Mouse (Mus musculus) midbrain, embryonic 16.5 days (tissue): Measurements from ENCODE around the gene Vmn1r4. TPM values are rescaled to one million over a fixed set of nuclear protein-coding genes. Genes with fewer than 3 reads are reported as not detected.

Experiments used
- ATAC-seq: fragments of 200-750 bp; cut with Nextera tagmentation; 2 replicates; pipeline ENCODE4 v1.8.0; 2017; ENCODE audit warnings: moderate TSS enrichment
- H3K27ac ChIP-seq: fragments of 300-500 bp; sonication (generic); 2 replicates; pipeline ENCODE4 v1.5.1; 2014; ENCODE audit warnings: mild to moderate bottlenecking, low read length, mixed read lengths
- H3K27me3 ChIP-seq: fragments of 300-500 bp; sonication (generic); 2 replicates; pipeline ENCODE4 v1.6.1; 2014; ENCODE audit warnings: low read depth, low read length, mixed read lengths; ENCODE audit not compliant: control insufficient read depth, insufficient read depth
- H3K36me3 ChIP-seq: fragments of 300-500 bp; sonication (generic); 2 replicates; pipeline ENCODE4 v1.6.1; 2014; ENCODE audit warnings: mild to moderate bottlenecking, low read length, moderate library complexity, mixed read lengths; ENCODE audit not compliant: control insufficient read depth, insufficient read depth
- H3K4me1 ChIP-seq: fragments of 300-500 bp; sonication (generic); 2 replicates; pipeline ENCODE4 v1.6.1; 2014; ENCODE audit warnings: mild to moderate bottlenecking, low read length, mixed read lengths; ENCODE audit not compliant: control insufficient read depth, insufficient read depth
- H3K4me2 ChIP-seq: fragments of 300-500 bp; sonication (generic); 2 replicates; pipeline ENCODE4 v1.6.1; 2014; ENCODE audit warnings: mild to moderate bottlenecking, low read length, mixed read lengths
- H3K4me3 ChIP-seq: fragments of 300-500 bp; sonication (generic); 2 replicates; pipeline ENCODE4 v1.5.1; 2014; ENCODE audit warnings: low read depth, mild to moderate bottlenecking, low read length, moderate library complexity, mixed read lengths
- H3K9ac ChIP-seq: fragments of 300-500 bp; sonication (generic); 2 replicates; pipeline ENCODE4 v1.6.1; 2014; ENCODE audit warnings: low read depth, low read length, mixed read lengths
- H3K9me3 ChIP-seq: fragments of 300-500 bp; sonication (generic); replicated peaks from 2 replicates; pipeline ENCODE4 v1.6.1; 2014; ENCODE audit warnings: mild to moderate bottlenecking, low read length, mixed read lengths; ENCODE audit not compliant: control insufficient read depth, poor library complexity, severe bottlenecking
- WGBS: fragments of 180-500 bp; shearing (Covaris S2); extraction: QIAGEN DNeasy Blood & Tissue Kit; methylation state at CpG from one replicate; pipeline ENCODE4 v1.1.7; 2014; 5-methylcytosine and 5-hydroxymethylcytosine counted together
- polyA plus RNA-seq: library from polyadenylated mRNA; unstranded; fragments of >200 nt; fragmentation: Nextera tagmentation; extraction: Ambion mirVana; gene quantifications from 2 replicates; pipeline ENCODE4 v1.2.1, GENCODE M21; 2015

Gene Vmn1r4
- polyA plus RNA-seq, 1 experiment from 2014 or later: 0.92 TPM

- H3K4me1 ChIP-seq: peaks cover 19% of the 10 kb centered on the region
- under 1% methylated on average over 25 of the region's 25 CpGs for WGBS
- H3K9me3 ChIP-seq: no peaks in the 10 kb centered on the region; the same call in 1 of the 2 replicates
- ATAC-seq: no peak
- no peaks in the 10 kb centered on the region for H3K36me3 ChIP-seq
- H3K27ac ChIP-seq: peak overlapping the region; percentile 89
- H3K9ac ChIP-seq: peak overlapping the region; percentile 84
- H3K4me3 ChIP-seq: peak overlapping the region; percentile 73
- peak overlapping the region; percentile 65 for H3K4me2 ChIP-seq
- no peaks in the 10 kb centered on the region for H3K27me3 ChIP-seq
Measured at GRCm38 (mm10) chr6:56923331-56923725, 487 bp upstream of the Vmn1r4 start.

- Histone ChIP-seq H3K27me3 (no peaks in the 10 kb centered on the region), H3K36me3 (no peaks in the 10 kb centered on the region), H3K9ac (no peak overlapping the region), H3K4me2 (no peak overlapping the region), H3K9me3 (peaks cover 2% of the 10 kb centered on the region; the same call in 1 of the 2 replicates), H3K27ac (no peak overlapping the region), H3K4me3 (no peak overlapping the region), H3K4me1 (no peaks in the 10 kb centered on the region)
- WGBS: 75% methylated on average over 4 of the region's 4 CpGs
- ATAC-seq: no peak
Measured at GRCm38 (mm10) chr6:56931648-56932415, 8.0 kb downstream of the Vmn1r4 start.

- H3K27me3 ChIP-seq: no peaks in the 10 kb centered on the region
- H3K27ac ChIP-seq: no peak overlapping the region
- ATAC-seq: no peak
- H3K9me3 ChIP-seq: peaks cover 2% of the 10 kb centered on the region; the same call in 1 of the 2 replicates
- WGBS: 68% methylated on average over 2 of the region's 2 CpGs
- no peaks in the 10 kb centered on the region for H3K4me1 ChIP-seq
- no peak overlapping the region for H3K4me2 ChIP-seq
- H3K9ac ChIP-seq: no peak overlapping the region
- H3K4me3 ChIP-seq: no peak overlapping the region
- H3K36me3 ChIP-seq: no peaks in the 10 kb centered on the region
Measured at GRCm38 (mm10) chr6:56932464-56932863, 8.6 kb downstream of the Vmn1r4 start.

GRCm38 (mm10) chr6:56934366-56934765, 10.6 kb downstream of the Vmn1r4 start:
- Histone ChIP-seq H3K27me3 (no peaks in the 10 kb centered on the region), H3K9ac (no peak overlapping the region)

GRCm38 (mm10) chr6:56956436-56956835, 32.6 kb downstream of the Vmn1r4 start:
- Histone ChIP-seq H3K9ac (no peak overlapping the region), H3K4me2 (no peak overlapping the region), H3K4me3 (no peak overlapping the region), H3K27me3 (no peaks in the 10 kb centered on the region), H3K9me3 (no peaks in the 10 kb centered on the region), H3K4me1 (no peaks in the 10 kb centered on the region), H3K36me3 (no peaks in the 10 kb centered on the region), H3K27ac (no peak overlapping the region)
- 74% methylated on average over 5 of the region's 5 CpGs for WGBS
- no peak for ATAC-seq

More at GRCm38 (mm10) chr6:56934366-56934765, 10.6 kb downstream of the Vmn1r4 start:
- WGBS: 91% methylated on average over 4 of the region's 4 CpGs
- Histone ChIP-seq H3K36me3 (no peaks in the 10 kb centered on the region), H3K27ac (no peak overlapping the region), H3K4me3 (no peak overlapping the region), H3K4me2 (no peak overlapping the region), H3K4me1 (no peaks in the 10 kb centered on the region), H3K9me3 (no peaks in the 10 kb centered on the region)
- no peak for ATAC-seq

GRCm38 (mm10) chr6:56969973-56970372, 46.2 kb downstream of the Vmn1r4 start, which contains the start of gene Vmn1r5:
Gene Vmn1r5, plus strand, starts transcription at chr6:56970273.
- no peak for ATAC-seq
- Histone ChIP-seq H3K27ac (no peak within 1 kb of the TSS), H3K36me3 (no peaks in the 10 kb centered on the region), H3K4me2 (no peak within 1 kb of the TSS), H3K4me3 (no peak within 1 kb of the TSS), H3K9me3 (no peaks in the 10 kb centered on the region), H3K4me1 (no peaks in the 10 kb centered on the region), H3K9ac (no peak within 1 kb of the TSS), H3K27me3 (no peaks in the 10 kb centered on the region)

- H3K36me3 ChIP-seq: no peaks in the 10 kb centered on the region
- no peak within 1 kb of the TSS for H3K27ac ChIP-seq
- no peak within 1 kb of the TSS for H3K4me2 ChIP-seq
- H3K9ac ChIP-seq: no peak within 1 kb of the TSS
- no peak within 1 kb of the TSS for H3K4me3 ChIP-seq
- ATAC-seq: no peak
- H3K4me1 ChIP-seq: no peaks in the 10 kb centered on the region
- no peaks in the 10 kb centered on the region for H3K27me3 ChIP-seq
- 86% methylated on average over 2 of the region's 2 CpGs for WGBS
- H3K9me3 ChIP-seq: no peaks in the 10 kb centered on the region
Measured at GRCm38 (mm10) chr6:56996943-56997342, 73.1 kb downstream of the Vmn1r4 start, which contains the start of gene Vmn1r6. Gene Vmn1r6, plus strand, starts transcription at chr6:56997243.

Other genes starting within 250 kb of the Vmn1r4 start
- gene Lsm5, start 219.3 kb upstream of the Vmn1r4 start, polyA plus RNA-seq: 65.2 and 82.3 TPM in 2 replicates
- 25.9 and 31.6 TPM in 2 replicates for gene Avl9, start 209.1 kb upstream of the Vmn1r4 start, polyA plus RNA-seq
- 23.9 and 29.4 TPM in 2 replicates for gene Kbtbd2, start 126.2 kb upstream of the Vmn1r4 start, polyA plus RNA-seq
- 27.7 and 30.8 TPM in 2 replicates for gene Fkbp9, start 92.0 kb upstream of the Vmn1r4 start, polyA plus RNA-seq
- 181 and 186 TPM in 2 replicates for gene Nt5c3, start 83 bp upstream of the Vmn1r4 start, polyA plus RNA-seq
- not detected in 2 replicates for gene Vmn1r5, start 46.3 kb downstream of the Vmn1r4 start, polyA plus RNA-seq
- gene Vmn1r6, start 73.2 kb downstream of the Vmn1r4 start, polyA plus RNA-seq: not detected in 2 replicates
- gene Vmn1r7, start 101.3 kb downstream of the Vmn1r4 start, polyA plus RNA-seq: not detected in 2 replicates
- not detected in 2 replicates for gene Vmn1r8, start 108.3 kb downstream of the Vmn1r4 start, polyA plus RNA-seq
- not detected in 2 replicates for gene Vmn1r9, start 142.8 kb downstream of the Vmn1r4 start, polyA plus RNA-seq
- gene Vmn1r10, start 185.4 kb downstream of the Vmn1r4 start, polyA plus RNA-seq: not detected in 2 replicates
- gene Vmn1r11, start 209.4 kb downstream of the Vmn1r4 start, polyA plus RNA-seq: not detected in 2 replicates
- gene Vmn1r12, start 232.9 kb downstream of the Vmn1r4 start, polyA plus RNA-seq: not detected in 2 replicates